Mouse (Mus musculus): ENCODE measurements around the gene Wfdc6a.

- TF ChIP-seq GATA1 (IDR thresholded peaks at IDR 0.05; ENCODE audit: low read length) = no peak
- TF ChIP-seq TAL1 (IDR thresholded peaks at IDR 0.05; ENCODE audit: low read length) = no peak
These were observed 54.1 kb downstream of the Wfdc6a start for GRCm38 (mm10) chr2:164531169-164531568.
